Comparison of ENCODE assay signal across 8 mouse cellular contexts in the genomic region with DNA sequence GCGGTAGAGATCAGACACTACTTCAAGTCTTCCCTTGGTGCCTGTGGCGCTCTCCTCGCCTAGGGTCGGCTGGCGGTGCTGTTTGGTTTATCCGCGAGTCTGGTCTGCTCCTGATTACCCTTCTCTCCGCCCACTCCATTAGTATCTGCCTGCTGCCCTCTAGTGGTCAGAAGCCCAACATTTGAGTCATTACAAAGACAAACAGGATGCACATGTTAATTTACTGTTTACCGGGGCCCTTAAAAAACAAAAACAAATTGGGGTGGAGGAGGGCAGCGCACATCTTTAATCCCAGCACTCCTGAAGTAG. TPM values are rescaled to one million over a fixed set of nuclear protein-coding genes. Genes with fewer than 3 reads are reported as not detected.
DNase-seq lines count a peak whose midpoint lies in the region; ATAC-seq and TF ChIP-seq lines count a peak whose summit lies in the region.

No protein-coding gene starts in this region.

- H3K36me3 ChIP-seq in forebrain, embryonic 15.5 days: peaks cover 20% of the 10 kb centered on the region
- peaks cover 16% of the 10 kb centered on the region for H3K36me3 ChIP-seq in lung, embryonic 14.5 days (ENCODE audit: insufficient read depth)

- peak overlapping the region; percentile 44 for H3K4me2 ChIP-seq in forebrain, embryonic 15.5 days (replicated peaks)
- peak overlapping the region; percentile 66 for H3K4me2 ChIP-seq in lung, embryonic 14.5 days

- no peaks in the 10 kb centered on the region for H3K27me3 ChIP-seq in forebrain, embryonic 15.5 days
- H3K27me3 ChIP-seq in lung, embryonic 14.5 days (ENCODE audit: insufficient read depth, low read length): no peaks in the 10 kb centered on the region

- peaks cover 11% of the 10 kb centered on the region for H3K4me1 ChIP-seq in forebrain, embryonic 15.5 days
- peaks cover 7% of the 10 kb centered on the region; the same call in 1 of the 2 replicates for H3K4me1 ChIP-seq in lung, embryonic 14.5 days (ENCODE audit: insufficient read depth)

- H3K9me3 ChIP-seq in forebrain, embryonic 15.5 days: no peaks in the 10 kb centered on the region
- no peaks in the 10 kb centered on the region for H3K9me3 ChIP-seq in lung, embryonic 14.5 days (ENCODE audit: low read depth, low read length)

- peak; percentile 86 for TF ChIP-seq CTCF in layer of hippocampus, adult 2 months (conservative IDR thresholded peaks at IDR 0.05)
- TF ChIP-seq CTCF in lung, embryonic 14.5 days (IDR thresholded peaks at IDR 0.05; ENCODE audit: low read depth): peak; percentile 92

- peak; percentile 70 for DNase-seq in MEL-GATA-1-ER (ENCODE audit: extremely low read depth, low read depth)
- DNase-seq in cerebellum, adult 11-12 months: peak; percentile 74
- DNase-seq in heart, postnatal 36 days: peak; percentile 80 to 81
- peak; percentile 74 to 82 for DNase-seq in layer of hippocampus, adult 2 months (ENCODE audit: low spot score in 2 of 2)
- peak; percentile 95 for DNase-seq in lung, embryonic 14.5 days
- DNase-seq in ovary, postnatal 14 days (ENCODE audit: low spot score): peak; percentile 87
- peak; percentile 48 to 66 for DNase-seq in thymus, postnatal 36 days

- ATAC-seq in forebrain, embryonic 15.5 days (replicated peaks): peak; percentile 78
- peak; percentile 79 for ATAC-seq in lung, embryonic 14.5 days (ENCODE audit: insufficient read depth)

- H3K9ac ChIP-seq in forebrain, embryonic 15.5 days (replicated peaks): peak overlapping the region; percentile 24; the same call in 1 of the 2 replicates
- peak overlapping the region; percentile 40 for H3K9ac ChIP-seq in lung, embryonic 14.5 days

- peak overlapping the region; percentile 25; the same call in 1 of the 2 replicates for H3K4me3 ChIP-seq in forebrain, embryonic 15.5 days
- peak overlapping the region; percentile 32 for H3K4me3 ChIP-seq in layer of hippocampus, adult 2 months
- H3K4me3 ChIP-seq in lung, embryonic 14.5 days (ENCODE audit: low read depth, low read length): peak overlapping the region; percentile 29

- intact Hi-C loops in heart, postnatal 36 days (cut with DNase I): loop anchor here (1.0 to 2.0 kb wide), 2 partner anchors 87 to 110 kb away; no protein-coding TSS in a partner anchor

- 3% methylated on average over 10 of the region's 10 CpGs for WGBS in forebrain, embryonic 15.5 days
- WGBS in lung, embryonic 14.5 days: 1% methylated on average over 10 of the region's 10 CpGs

- peak overlapping the region; percentile 50; the same call in 1 of the 2 replicates for H3K27ac ChIP-seq in forebrain, embryonic 15.5 days (replicated peaks)
- 0 out of 2 replicates have a peak overlapping the region, but pooled peaks have one; percentile 39 for H3K27ac ChIP-seq in layer of hippocampus, adult 2 months
- peak overlapping the region; percentile 94 for H3K27ac ChIP-seq in lung, embryonic 14.5 days (ENCODE audit: low read depth)

RNA-seq across cellular contexts. Expression of a gene that starts 0.7 kb away (rescaled TPM):
- polyA plus RNA-seq in forebrain, embryonic 15.5 days (2015; fragmentation: Nextera tagmentation; extraction: Ambion mirVana): 0.28 and 0.43 TPM in 2 replicates
- total RNA-seq in heart, postnatal 36 days (2021): not detected
- not detected for total RNA-seq in layer of hippocampus, adult 2 months (2021)
- 12.3 and 13.5 TPM in 2 replicates for polyA plus RNA-seq in lung, embryonic 14.5 days (2014; fragmentation: Nextera tagmentation; extraction: Ambion mirVana)

RNA-seq across cellular contexts. Expression of a gene that starts 24.8 kb away (rescaled TPM):
- polyA plus RNA-seq in forebrain, embryonic 15.5 days (2015; fragmentation: Nextera tagmentation; extraction: Ambion mirVana): 96.0 and 98.8 TPM in 2 replicates
- 10 to 100 TPM; 20.5 to 26.7 TPM for total RNA-seq in heart, postnatal 36 days (2021)
- total RNA-seq in layer of hippocampus, adult 2 months (2021): 10 to 100 TPM; 60.3 to 65.3 TPM
- 96.6 and 99.2 TPM in 2 replicates for polyA plus RNA-seq in lung, embryonic 14.5 days (2014; fragmentation: Nextera tagmentation; extraction: Ambion mirVana)

RNA-seq across cellular contexts. Expression of a gene that starts 54.5 kb away (rescaled TPM):
- 141 and 151 TPM in 2 replicates for polyA plus RNA-seq in forebrain, embryonic 15.5 days (2015; fragmentation: Nextera tagmentation; extraction: Ambion mirVana)
- total RNA-seq in heart, postnatal 36 days (2021): 100 to 1,000 TPM; 366 to 397 TPM
- total RNA-seq in layer of hippocampus, adult 2 months (2021): 100 to 1,000 TPM; 177 to 178 TPM
- 177 and 189 TPM in 2 replicates for polyA plus RNA-seq in lung, embryonic 14.5 days (2014; fragmentation: Nextera tagmentation; extraction: Ambion mirVana)

Comparison
In these comparisons a context has a peak if more than half of its experiments do, and no peak if none do; other contexts are left out.
1. Peak in every context shown above with its lines: DNase-seq, ATAC-seq, H3K4me3 ChIP-seq and H3K27ac ChIP-seq.
2. H3K27ac ChIP-seq: peak in every context shown above with its lines; median percentile 94 in lung, embryonic 14.5 days; 50 in forebrain, embryonic 15.5 days; 39 in layer of hippocampus, adult 2 months.